Mouse (Mus musculus) neural tube, embryonic 13.5 days (tissue): ENCODE measurements around the gene Vmn2r99. TPM values are rescaled to one million over a fixed set of nuclear protein-coding genes. Genes with fewer than 3 reads are reported as not detected.

Source experiments
- ATAC-seq: fragments of 200-750 bp; cut with Nextera tagmentation; 2 replicates; pipeline ENCODE4 v1.8.0; 2017; ENCODE audit warnings: low read depth, mild to moderate bottlenecking, moderate TSS enrichment, moderate library complexity
- H3K27ac ChIP-seq: fragments of 300-500 bp; sonication (generic); replicated peaks from 2 replicates; pipeline ENCODE4 v1.5.1; 2015; ENCODE audit warnings: moderate library complexity, mild to moderate bottlenecking, inconsistent platforms
- H3K27me3 ChIP-seq: fragments of 300-500 bp; sonication (generic); 2 replicates; pipeline ENCODE4 v1.6.1; 2015; ENCODE audit warnings: mild to moderate bottlenecking, inconsistent platforms
- H3K36me3 ChIP-seq: fragments of 300-500 bp; sonication (generic); 2 replicates; pipeline ENCODE4 v1.6.1; 2015; ENCODE audit warnings: mild to moderate bottlenecking, inconsistent platforms
- H3K4me1 ChIP-seq: fragments of 300-500 bp; sonication (generic); replicated peaks from 2 replicates; pipeline ENCODE4 v1.6.1; 2015; ENCODE audit warnings: inconsistent platforms
- H3K4me2 ChIP-seq: fragments of 300-500 bp; sonication (generic); 2 replicates; pipeline ENCODE4 v1.6.1; 2015; ENCODE audit warnings: inconsistent platforms, mild to moderate bottlenecking, moderate library complexity
- H3K4me3 ChIP-seq: fragments of 300-500 bp; sonication (generic); 2 replicates; pipeline ENCODE4 v1.5.1; 2015; ENCODE audit warnings: mild to moderate bottlenecking, inconsistent platforms
- H3K9ac ChIP-seq: fragments of 300-500 bp; sonication (generic); 2 replicates; pipeline ENCODE4 v1.6.1; 2015; ENCODE audit warnings: moderate library complexity, mild to moderate bottlenecking, inconsistent platforms
- H3K9me3 ChIP-seq: fragments of 300-500 bp; sonication (generic); 2 replicates; pipeline ENCODE4 v1.6.1; 2016; ENCODE audit warnings: inconsistent platforms
- WGBS: fragments of 180-500 bp; shearing (Covaris S2); methylation state at CpG from one replicate; pipeline ENCODE4 v1.1.7; 2015; 5-methylcytosine and 5-hydroxymethylcytosine counted together
- polyA plus RNA-seq: library from polyadenylated mRNA; unstranded; fragments of >200 nt; fragmentation: Nextera tagmentation; extraction: Ambion mirVana; gene quantifications from 2 replicates; pipeline ENCODE4 v1.2.1, GENCODE M21; 2015

Gene Vmn2r99
- polyA plus RNA-seq, result not detected in 2 replicates

- ATAC-seq, result no peak
Observed at GRCm38 (mm10) chr17:19361649-19362048, at the start of gene Vmn2r99. TSS of gene Vmn2r99 (plus strand) at chr17:19361949.

GRCm38 (mm10) chr17:19437623-19438022 lies 75.9 kb downstream of the Vmn2r99 start:
- Histone ChIP-seq H3K4me2 (no peak overlapping the region), H3K9me3 (peaks cover 42% of the 10 kb centered on the region), H3K36me3 (no peaks in the 10 kb centered on the region), H3K27ac (no peak overlapping the region), H3K9ac (no peak overlapping the region), H3K4me3 (no peak overlapping the region), H3K27me3 (no peaks in the 10 kb centered on the region), H3K4me1 (no peaks in the 10 kb centered on the region)
- WGBS, result 92% methylated on average over 3 of the region's 3 CpGs
- ATAC-seq, result no peak

More at GRCm38 (mm10) chr17:19361649-19362048, at the start of gene Vmn2r99:
- no peak within 1 kb of the TSS for H3K4me2 ChIP-seq
- H3K9me3 ChIP-seq, result no peaks in the 10 kb centered on the region; the same call in 1 of the 2 replicates
- no peaks in the 10 kb centered on the region for H3K4me1 ChIP-seq
- H3K36me3 ChIP-seq, result no peaks in the 10 kb centered on the region
- no peaks in the 10 kb centered on the region for H3K27me3 ChIP-seq
- H3K4me3 ChIP-seq, result no peak within 1 kb of the TSS
- no peak within 1 kb of the TSS for H3K27ac ChIP-seq
- H3K9ac ChIP-seq, result no peak within 1 kb of the TSS

GRCm38 (mm10) chr17:19444932-19445331 lies 83.2 kb downstream of the Vmn2r99 start:
- no peak overlapping the region for H3K4me3 ChIP-seq
- 94% methylated on average over 1 of the region's 1 CpGs for WGBS
- ATAC-seq, result no peak

More at GRCm38 (mm10) chr17:19444932-19445331, 83.2 kb downstream of the Vmn2r99 start:
- H3K9me3 ChIP-seq, result peaks cover 20% of the 10 kb centered on the region
- H3K4me1 ChIP-seq, result no peaks in the 10 kb centered on the region
- H3K27me3 ChIP-seq, result no peaks in the 10 kb centered on the region
- no peak overlapping the region for H3K4me2 ChIP-seq
- no peaks in the 10 kb centered on the region for H3K36me3 ChIP-seq
- no peak overlapping the region for H3K9ac ChIP-seq
- H3K27ac ChIP-seq, result no peak overlapping the region

Other genes with a start within 250 kb of the Vmn2r99 start
- not detected in 2 replicates for gene Vmn2r100, start 142.8 kb downstream of the Vmn2r99 start, polyA plus RNA-seq
- gene Vmn2r101, start 215.3 kb downstream of the Vmn2r99 start, polyA plus RNA-seq, result not detected in 2 replicates